Mouse (Mus musculus): Measurements from ENCODE around the gene Plpp3. TPM values are rescaled to one million over a fixed set of nuclear protein-coding genes. Genes with fewer than 3 reads are reported as not detected.

The Plpp3 gene
- polyA plus RNA-seq (2012; rRNA removed) = 29.8 and 48.5 TPM in 2 replicates

DNA sequence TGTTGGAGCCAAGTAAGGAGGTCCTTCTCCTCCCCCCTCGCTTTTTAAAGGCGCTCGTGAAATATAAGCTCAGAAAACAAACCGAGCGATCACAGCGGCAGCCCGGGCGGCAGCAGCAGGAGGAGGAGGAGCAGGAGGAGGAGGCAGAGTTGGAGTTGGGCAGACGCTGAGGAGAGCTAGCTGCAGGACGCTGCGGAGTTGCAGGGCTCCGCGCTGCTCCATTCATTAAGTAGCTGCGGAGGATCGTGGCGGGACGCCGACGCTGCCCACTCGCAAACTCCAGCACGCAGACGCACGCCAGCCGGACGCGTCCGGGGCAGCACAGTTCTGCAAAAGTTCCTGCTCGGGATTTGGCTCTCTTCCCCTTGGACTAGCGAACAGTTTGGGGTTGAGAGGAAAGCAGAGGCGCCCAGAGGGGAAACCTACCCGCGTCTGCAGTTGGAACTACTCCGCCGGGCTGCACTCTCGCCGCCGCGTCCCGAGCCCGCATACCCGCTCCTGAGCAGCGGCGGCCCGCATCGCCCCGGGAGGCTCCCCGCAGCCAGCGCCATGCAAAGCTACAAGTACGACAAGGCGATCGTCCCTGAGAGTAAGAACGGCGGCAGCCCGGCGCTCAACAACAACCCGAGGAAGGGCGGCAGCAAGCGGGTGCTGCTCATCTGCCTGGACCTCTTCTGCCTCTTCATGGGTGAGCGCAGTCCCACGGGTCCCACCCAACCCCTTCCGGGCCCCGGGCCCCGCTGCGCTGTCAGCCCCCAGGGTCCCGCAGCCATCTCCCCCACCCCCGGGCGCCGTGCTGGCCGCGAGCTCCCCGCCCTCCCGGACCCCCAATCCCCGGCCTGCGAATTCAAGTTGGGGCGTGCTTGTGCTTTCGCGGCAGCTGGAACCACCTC, at the start of gene Plpp3:
Plpp3 (plus strand) TSS at position 72 of the 893 bp plus-strand sequence.
- WGBS = under 1% methylated on average over 77 of the region's 77 CpGs
- Histone ChIP-seq H3K36me3 (ENCODE audit: control insufficient read depth, insufficient read depth, low read length) (0 out of 2 replicates have a peak, but pooled peaks cover 2% of the 10 kb centered on the region), H3K27ac (ENCODE audit: insufficient read depth, low read depth, low read length) (peak within 1 kb of the TSS; percentile 70), H3K4me3 (ENCODE audit: low read depth, low read length) (peak within 1 kb of the TSS; percentile 90), H3K4me1 (ENCODE audit: control insufficient read depth, insufficient read depth, insufficient read length, low read length) (no peaks in the 10 kb centered on the region; the same call in 1 of the 2 replicates), H3K27me3 (ENCODE audit: control insufficient read depth, insufficient read depth, low read length) (no peaks in the 10 kb centered on the region)
- TF ChIP-seq CTCF (IDR thresholded peaks at IDR 0.05; ENCODE audit: extremely low read depth, insufficient read length, insufficient replicate concordance, low read depth, low read length) = no peak
- peak; percentile 95 for TF ChIP-seq POLR2A (IDR thresholded peaks at IDR 0.05; ENCODE audit: low read depth, low read length)

DNA sequence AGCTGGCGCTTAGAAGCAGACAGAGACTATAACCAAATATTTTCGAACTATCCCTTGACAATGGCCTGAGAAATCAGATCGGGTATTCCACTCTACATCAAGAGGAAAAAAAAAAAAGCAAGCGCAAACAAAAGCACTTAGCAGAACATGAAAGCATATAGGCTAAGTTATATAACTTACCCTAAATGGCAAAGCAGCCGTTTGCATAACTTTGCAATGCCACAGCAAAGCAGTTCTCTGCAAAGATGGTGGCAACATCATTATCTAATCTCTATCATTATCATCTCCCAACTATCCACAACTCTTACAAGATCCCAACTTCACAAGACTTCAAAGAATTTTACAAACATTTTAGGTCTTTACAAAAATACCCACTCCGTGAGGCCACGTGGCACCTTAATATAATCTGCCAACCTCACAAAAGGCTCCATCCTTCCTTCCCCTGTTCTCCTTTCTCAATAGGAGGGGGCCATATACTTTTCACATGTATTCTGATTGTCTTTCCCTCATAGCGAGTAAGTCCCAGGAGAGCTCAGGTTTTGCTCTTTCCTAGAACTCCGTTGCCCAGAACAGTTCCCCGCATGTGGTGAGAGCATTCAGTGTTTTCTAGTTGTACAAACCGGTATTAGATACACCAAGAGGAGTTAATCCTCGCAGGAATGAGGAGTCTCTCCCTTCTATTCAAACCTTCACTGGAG, 49.1 kb upstream of the Plpp3 start:
- TF ChIP-seq POLR2A (IDR thresholded peaks at IDR 0.05; ENCODE audit: low read depth, low read length) (no peak), CTCF (IDR thresholded peaks at IDR 0.05; ENCODE audit: extremely low read depth, insufficient read length, insufficient replicate concordance, low read depth, low read length) (no peak)
- Histone ChIP-seq H3K36me3 (ENCODE audit: control insufficient read depth, insufficient read depth, low read length) (no peaks in the 10 kb centered on the region), H3K4me3 (ENCODE audit: low read depth, low read length) (no peak overlapping the region), H3K4me1 (ENCODE audit: control insufficient read depth, insufficient read depth, insufficient read length, low read length) (peaks cover 1% of the 10 kb centered on the region; the same call in 1 of the 2 replicates), H3K27ac (ENCODE audit: insufficient read depth, low read depth, low read length) (no peak overlapping the region; the same call in 1 of the 2 replicates), H3K27me3 (ENCODE audit: control insufficient read depth, insufficient read depth, low read length) (no peaks in the 10 kb centered on the region)
- WGBS = 61% methylated on average over 12 of the region's 12 CpGs

DNA sequence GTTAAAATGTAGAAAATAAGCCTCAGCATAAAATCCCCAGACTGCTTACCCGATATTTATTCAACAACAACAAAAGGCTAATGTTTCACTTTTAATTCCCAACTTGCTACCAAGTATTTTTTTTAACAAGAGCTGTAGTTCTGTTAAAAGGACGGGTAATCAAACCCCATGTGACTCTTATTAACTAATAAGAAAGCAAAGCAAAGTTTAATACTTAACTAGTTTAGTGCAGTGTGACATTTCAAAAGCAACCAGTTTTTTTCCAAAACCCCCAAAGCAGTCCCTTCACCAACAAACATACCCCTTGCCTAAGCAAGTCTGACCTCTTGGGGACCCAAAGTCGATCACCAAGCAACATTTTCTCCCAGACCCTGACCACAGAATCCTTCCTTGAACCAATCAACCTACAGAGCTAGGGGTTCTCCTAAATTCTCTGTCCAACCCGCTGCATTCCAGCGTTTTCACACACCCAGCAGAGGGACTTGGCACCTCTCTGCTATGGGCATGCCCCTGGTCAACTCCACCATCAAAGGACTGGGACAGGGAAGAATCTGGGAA, 48.4 kb upstream of the Plpp3 start:
- Histone ChIP-seq H3K27me3 (ENCODE audit: control insufficient read depth, insufficient read depth, low read length) (no peaks in the 10 kb centered on the region), H3K27ac (ENCODE audit: insufficient read depth, low read depth, low read length) (peak overlapping the region; percentile 27; the same call in 1 of the 2 replicates), H3K4me1 (ENCODE audit: control insufficient read depth, insufficient read depth, insufficient read length, low read length) (peaks cover 3% of the 10 kb centered on the region; the same call in 1 of the 2 replicates), H3K4me3 (ENCODE audit: low read depth, low read length) (peak overlapping the region; percentile 95), H3K36me3 (ENCODE audit: control insufficient read depth, insufficient read depth, low read length) (no peaks in the 10 kb centered on the region)
- WGBS = 8% methylated on average over 5 of the region's 5 CpGs
- no peak for TF ChIP-seq CTCF (IDR thresholded peaks at IDR 0.05; ENCODE audit: extremely low read depth, insufficient read length, insufficient replicate concordance, low read depth, low read length)
- TF ChIP-seq POLR2A (IDR thresholded peaks at IDR 0.05; ENCODE audit: low read depth, low read length) = no peak

DNA sequence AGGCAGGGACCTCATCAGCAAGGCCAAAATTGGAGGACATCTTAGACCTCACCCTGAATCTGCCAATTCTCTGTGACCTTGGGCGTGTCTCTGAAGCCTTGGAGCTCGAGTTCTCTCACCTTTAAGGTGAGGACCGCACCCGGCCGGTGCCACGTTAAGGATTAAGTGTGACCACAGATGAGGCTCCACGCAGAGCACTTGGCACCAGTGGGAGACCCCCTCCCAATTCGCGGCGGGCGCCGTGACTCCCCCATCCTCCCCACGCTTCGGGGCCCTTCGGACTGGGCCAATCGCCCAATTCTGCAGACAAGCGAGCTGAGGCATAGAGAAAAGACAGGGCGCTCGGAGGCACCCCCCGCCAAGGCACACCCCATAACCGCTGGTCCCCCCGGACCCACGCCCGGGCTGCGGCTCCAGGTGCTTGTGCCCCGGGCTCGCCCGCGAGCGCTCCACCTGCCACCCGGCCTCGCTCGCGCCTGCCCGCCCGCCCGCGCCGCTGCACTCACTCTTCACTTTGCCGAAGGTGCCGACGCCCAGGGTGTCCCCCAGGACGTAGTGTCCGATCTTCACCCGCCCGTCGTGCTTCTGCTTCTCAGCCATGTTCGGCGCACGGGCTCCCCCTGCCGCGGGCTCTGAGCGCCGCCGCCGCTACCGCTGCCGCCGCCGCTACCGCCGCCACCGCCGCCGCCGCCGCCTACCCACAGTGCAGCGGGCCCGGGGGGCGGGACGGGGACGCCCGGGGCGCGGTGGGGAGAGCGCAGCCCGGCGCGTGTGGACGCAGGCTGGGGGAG, 47.8 kb upstream of the Plpp3 start, which contains the start of gene Prkaa2:
Prkaa2 (minus strand) TSS at position 692 of the 791 bp plus-strand sequence.
- Histone ChIP-seq H3K36me3 (ENCODE audit: control insufficient read depth, insufficient read depth, low read length) (no peaks in the 10 kb centered on the region), H3K4me1 (ENCODE audit: control insufficient read depth, insufficient read depth, insufficient read length, low read length) (peaks cover 3% of the 10 kb centered on the region; the same call in 1 of the 2 replicates), H3K27me3 (ENCODE audit: control insufficient read depth, insufficient read depth, low read length) (no peaks in the 10 kb centered on the region), H3K4me3 (ENCODE audit: low read depth, low read length) (peak within 1 kb of the TSS; percentile 95), H3K27ac (ENCODE audit: insufficient read depth, low read depth, low read length) (peak within 1 kb of the TSS; percentile 27)
- TF ChIP-seq POLR2A (IDR thresholded peaks at IDR 0.05; ENCODE audit: low read depth, low read length) (0 out of 2 replicates have a peak, but pooled peaks have one; percentile 73), CTCF (IDR thresholded peaks at IDR 0.05; ENCODE audit: extremely low read depth, insufficient read length, insufficient replicate concordance, low read depth, low read length) (no peak)
- WGBS = 1% methylated on average over 80 of the region's 80 CpGs

DNA sequence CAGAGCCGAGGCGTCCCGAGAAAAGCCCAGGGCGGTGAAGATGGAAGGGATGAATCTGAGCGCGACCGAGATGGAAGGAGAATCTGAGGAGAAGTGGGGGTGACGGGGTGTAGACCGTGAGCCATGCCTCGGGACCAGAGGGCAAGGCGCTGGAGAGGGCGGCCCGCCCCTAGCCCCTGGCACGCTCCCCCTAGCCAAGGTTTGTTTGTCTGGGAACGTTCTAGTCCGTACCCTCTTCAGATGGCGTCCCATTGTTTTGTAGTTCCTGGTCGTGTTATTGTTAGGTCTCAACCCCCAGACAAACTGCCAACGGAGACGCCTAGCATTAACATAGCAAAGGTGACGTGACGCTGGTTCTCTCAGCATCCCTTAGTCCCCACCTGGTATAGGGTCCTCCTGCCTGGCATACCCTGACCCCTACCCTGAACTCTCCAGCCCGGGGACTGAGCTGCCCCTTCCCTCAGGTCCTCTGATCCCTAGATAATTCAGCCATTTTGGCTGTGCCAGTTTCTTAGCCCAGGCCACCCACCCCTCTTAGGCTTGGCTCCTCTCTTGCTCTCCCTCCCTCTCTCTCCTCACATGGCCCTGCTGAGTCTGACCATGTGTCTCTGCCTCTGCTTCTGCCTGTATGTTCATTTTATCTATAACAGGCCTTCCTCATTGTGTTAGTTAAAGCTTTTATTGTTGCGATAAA, 47.0 kb upstream of the Plpp3 start:
- WGBS = 3% methylated on average over 24 of the region's 24 CpGs
- no peak; the same call in none of the 2 replicates for TF ChIP-seq POLR2A (IDR thresholded peaks at IDR 0.05; ENCODE audit: low read depth, low read length)
- no peak for TF ChIP-seq CTCF (IDR thresholded peaks at IDR 0.05; ENCODE audit: extremely low read depth, insufficient read length, insufficient replicate concordance, low read depth, low read length)
- H3K4me3 ChIP-seq (ENCODE audit: low read depth, low read length) = peak overlapping the region; percentile 95
- peak overlapping the region; percentile 19 for H3K27ac ChIP-seq (ENCODE audit: insufficient read depth, low read depth, low read length)
- H3K36me3 ChIP-seq (ENCODE audit: control insufficient read depth, insufficient read depth, low read length) = no peaks in the 10 kb centered on the region
- no peaks in the 10 kb centered on the region for H3K27me3 ChIP-seq (ENCODE audit: control insufficient read depth, insufficient read depth, low read length)
- peaks cover 3% of the 10 kb centered on the region; the same call in 1 of the 2 replicates for H3K4me1 ChIP-seq (ENCODE audit: control insufficient read depth, insufficient read depth, insufficient read length, low read length)

DNA sequence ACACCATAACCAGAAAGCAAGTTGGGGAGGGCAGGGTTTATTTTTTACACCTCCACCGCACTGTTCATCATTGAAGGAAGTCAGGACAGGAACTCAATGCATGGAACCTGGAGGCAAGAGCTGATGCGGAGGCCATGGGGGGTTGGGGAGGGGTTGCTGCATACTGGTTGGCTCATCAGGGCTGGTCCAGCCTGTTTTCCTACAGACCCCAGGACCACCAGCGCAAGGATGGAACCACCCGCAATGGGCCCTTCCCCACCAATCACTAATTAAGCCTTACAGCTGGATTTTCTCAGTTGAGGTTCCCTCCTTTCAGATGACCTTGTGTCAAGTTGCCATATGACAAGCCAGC, 46.5 kb upstream of the Plpp3 start:
- Histone ChIP-seq H3K4me3 (ENCODE audit: low read depth, low read length) (no peak overlapping the region), H3K36me3 (ENCODE audit: control insufficient read depth, insufficient read depth, low read length) (no peaks in the 10 kb centered on the region), H3K4me1 (ENCODE audit: control insufficient read depth, insufficient read depth, insufficient read length, low read length) (peaks cover 2% of the 10 kb centered on the region; the same call in 1 of the 2 replicates), H3K27ac (ENCODE audit: insufficient read depth, low read depth, low read length) (0 out of 2 replicates have a peak overlapping the region, but pooled peaks have one; percentile 19), H3K27me3 (ENCODE audit: control insufficient read depth, insufficient read depth, low read length) (no peaks in the 10 kb centered on the region)
- TF ChIP-seq CTCF (IDR thresholded peaks at IDR 0.05; ENCODE audit: extremely low read depth, insufficient read length, insufficient replicate concordance, low read depth, low read length) (no peak), POLR2A (IDR thresholded peaks at IDR 0.05; ENCODE audit: low read depth, low read length) (no peak)
- WGBS = 59% methylated on average over 4 of the region's 4 CpGs

All from small intestine, adult 2 months (tissue).